Mouse (Mus musculus): ENCODE results near the gene Ano6.

The Ano6 gene

DNA sequence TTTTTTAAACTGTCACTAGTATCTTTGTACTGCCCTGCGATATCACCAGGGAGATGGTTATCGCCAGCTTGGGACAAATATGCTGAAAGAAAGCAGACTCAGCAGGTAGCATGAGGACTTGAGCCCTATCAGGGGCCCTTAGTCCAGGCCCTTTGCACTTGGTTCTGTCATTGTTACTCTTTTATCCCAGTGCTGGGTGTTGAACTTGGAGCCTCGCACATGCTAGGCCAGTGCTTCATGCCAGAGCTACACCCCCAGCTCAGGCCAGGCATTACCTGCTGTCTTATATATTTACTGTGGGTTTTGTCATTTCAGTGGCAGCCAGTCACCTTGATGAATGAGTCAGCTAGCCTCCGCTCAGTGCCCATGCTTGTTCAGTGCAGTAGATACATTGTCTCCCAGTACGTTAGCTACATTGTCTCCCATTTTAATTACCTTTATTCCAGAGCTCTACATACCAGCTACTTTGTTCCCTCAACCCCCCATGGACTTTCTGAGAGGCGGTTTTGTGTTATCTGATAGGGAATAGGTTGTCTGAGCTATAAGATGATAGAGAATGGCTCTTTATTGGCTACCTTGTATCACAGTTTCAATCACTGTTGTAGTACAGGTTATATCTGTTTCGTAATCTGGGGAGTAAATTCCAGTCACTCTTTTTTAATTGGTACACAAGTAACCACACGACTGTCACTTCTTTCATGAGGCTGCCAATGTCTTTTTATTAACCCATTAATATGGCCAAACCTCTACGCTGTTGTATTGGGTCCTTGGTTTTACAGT is 68.4 kb downstream of the Ano6 start:
- no peak for DNase-seq

DNA sequence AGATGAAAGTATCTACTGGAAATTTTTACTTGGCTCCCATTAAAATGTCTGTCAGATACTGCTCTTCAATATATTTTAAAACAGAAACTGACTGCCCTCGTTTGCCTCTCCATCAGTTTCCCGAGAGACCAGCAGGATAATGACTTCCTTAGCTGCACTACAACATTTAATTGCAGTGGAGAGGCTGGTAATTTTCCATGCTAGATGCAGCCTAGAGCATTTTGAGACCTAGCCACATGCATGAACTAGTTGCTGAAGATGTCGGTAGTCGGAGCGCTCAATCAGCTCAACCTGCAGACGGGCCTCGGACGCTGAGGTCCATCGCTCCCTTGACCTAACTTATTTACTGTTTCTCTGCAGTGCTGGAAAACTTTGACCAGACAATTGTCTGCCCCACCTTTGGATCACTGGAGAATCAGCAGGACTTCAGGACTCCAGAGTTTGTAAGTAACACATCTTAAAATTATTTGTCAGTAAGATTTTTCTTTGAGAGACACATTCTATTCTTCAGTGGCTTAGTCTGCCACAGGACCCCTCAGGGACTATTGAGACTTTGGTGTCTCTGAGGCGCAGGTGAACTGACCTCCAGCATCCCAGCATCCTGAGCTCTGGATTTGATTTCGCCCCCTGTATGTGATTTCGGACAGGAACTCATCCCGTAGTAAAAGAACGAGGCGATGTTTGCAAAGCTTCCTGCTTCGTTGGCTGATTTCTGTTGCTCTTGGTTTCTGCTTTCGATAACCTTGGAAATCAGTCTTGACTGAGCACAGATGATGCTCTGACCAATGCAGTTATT is 73.4 kb downstream of the Ano6 start:
- no peak for DNase-seq

DNA sequence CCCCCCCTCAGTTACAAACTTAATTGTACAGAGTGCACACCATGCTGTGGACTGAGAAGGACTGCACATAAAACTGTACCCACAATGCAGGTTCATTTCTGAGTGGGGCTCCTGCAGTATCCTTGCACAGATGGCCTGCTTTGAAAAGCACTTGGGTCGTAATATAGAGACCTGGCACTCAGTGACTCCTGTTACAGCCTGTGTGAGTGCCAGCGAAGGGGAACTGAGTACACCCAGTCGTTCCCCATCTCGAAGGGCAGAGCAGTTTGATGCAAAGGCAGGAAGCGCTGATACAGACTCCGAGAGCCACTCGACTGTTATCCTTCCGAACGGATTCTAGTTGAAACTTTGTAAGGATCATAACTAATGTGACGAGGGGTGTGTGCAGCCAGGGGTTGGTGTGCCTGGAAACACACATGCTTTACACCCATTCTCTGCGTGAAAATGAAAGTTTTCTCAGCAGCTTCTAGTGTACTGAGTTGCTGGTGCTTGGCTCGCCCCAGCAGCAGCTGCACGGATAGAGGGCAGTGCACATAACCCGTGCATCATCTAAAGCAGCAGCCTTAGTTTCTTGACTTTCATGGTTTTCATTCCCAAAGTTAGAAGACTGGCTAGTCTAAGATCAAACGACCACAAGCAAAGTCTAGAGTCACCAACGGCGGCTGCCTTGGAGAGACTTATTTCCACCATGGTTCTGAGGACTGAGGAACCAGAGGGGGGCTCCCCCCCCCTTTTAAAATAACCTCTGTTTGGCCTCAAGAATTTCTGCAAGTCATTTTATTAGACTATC is 74.9 kb downstream of the Ano6 start:
- DNase-seq = no peak

DNA sequence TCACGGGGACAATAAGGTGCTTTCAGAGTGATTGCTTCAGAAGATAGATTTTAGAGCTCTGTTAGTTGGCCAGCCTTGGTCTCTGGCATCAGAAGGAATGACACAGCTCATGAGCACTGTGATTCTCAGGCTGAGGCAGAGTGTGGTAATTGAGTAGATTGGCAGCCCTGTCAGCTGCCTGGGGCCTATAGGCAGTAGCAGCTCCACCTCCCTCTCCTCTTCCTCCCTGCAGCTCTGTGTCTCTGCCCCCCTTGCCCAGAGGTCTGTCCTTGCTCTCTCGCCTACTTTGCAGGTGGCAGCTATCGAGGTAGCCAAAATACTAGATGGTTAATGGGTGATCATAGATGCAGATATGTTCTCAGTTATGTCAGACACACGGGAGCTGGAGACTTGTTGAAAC is 77.5 kb downstream of the Ano6 start:
- DNase-seq = no peak

DNA sequence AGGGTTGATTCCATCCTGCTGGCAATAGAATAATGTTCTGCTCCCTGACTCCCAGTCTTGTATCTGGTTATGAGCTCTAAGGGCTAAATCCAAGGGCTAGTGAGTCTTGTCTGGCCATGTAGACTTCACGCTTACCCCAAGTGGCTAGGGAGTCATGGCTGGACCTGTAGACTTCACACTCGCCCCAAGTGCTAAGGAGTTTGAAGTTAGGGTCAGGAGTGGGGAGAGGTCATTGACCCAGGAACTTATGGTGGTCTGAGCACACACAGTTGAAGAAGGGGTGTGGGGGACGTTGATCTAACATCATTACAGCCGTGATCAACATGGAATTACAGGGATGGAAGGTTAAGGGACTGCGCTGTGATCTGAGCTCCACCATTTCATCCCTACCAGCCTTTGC is 79.0 kb downstream of the Ano6 start:
- DNase-seq = no peak

DNA sequence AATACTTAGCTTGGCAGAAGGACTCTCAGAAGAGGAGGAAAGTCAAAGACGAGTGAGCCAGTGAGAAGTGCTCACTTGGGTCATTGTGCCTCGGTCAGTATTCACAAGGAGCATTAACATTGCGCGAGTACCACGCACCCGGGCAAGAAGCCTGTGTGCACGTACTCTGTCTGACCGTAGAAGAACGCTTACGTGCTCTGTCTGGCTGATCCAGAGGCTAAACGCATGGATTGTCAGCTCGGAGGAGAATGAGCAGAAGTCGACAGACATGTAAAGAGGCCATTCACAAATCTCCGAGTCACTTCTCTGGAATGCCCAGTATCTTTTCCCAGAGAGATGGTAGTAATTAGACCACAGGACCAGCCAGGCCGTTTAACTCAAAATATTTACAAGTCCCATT is 81.0 kb downstream of the Ano6 start:
- DNase-seq = no peak

DNA sequence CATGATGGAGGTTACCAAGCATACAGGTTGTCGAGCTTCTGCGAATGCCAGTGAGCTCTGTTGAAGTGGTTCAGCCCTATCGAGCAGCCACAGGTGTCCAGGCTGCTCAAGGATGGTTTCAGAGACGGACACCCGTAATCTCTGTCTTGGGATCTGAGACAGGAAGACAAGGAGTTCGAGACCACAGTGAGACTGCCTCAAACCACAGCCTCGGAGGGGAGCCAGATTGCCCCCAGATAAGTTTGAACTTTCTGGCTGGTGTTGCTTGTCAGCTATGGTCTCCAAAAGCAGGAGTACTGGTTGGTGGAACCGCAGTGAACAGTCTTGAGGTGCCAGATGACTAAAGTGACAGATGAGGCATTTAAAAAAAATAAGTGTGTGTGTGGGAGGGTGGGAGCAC is 81.8 kb downstream of the Ano6 start:
- DNase-seq = no peak

DNA sequence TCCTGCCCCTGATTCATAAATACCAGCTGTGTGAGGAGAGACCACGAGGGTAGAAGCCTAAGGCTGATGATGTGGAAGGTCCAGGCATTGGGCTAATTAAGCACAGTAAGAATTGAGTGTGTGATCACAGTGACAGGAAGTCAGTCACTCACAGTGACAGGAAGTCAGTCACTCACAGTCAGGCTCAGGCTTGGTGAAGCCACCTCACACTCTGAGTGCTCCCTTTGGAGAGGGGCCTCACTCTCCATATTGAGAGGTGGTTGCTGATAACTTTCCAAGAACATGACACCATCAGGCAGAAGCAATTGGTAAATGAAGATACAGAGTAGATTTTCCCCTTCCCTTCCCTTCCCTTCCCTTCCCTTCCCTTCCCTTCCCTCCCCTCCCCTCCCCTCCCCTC is 82.6 kb downstream of the Ano6 start:
- DNase-seq = no peak

DNA sequence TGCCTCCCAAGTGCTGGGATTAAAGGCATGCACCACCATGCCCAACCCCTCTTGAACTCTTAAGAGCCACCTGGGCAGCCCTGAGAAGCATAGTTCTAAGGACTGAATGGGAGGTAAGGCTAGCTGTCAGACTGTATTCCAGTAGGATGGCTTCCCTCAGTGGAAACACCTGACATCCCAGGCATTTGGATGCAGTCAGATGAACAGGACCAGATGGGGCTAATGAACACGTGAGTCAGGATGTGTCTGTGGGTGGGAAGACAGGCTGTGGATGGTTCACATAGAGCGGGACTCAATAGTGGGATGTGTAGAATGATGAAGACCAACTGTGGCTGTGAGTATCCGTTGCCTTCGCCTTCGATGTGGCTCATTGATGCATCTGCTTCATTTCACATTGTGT is 83.6 kb downstream of the Ano6 start:
- DNase-seq = no peak

DNA sequence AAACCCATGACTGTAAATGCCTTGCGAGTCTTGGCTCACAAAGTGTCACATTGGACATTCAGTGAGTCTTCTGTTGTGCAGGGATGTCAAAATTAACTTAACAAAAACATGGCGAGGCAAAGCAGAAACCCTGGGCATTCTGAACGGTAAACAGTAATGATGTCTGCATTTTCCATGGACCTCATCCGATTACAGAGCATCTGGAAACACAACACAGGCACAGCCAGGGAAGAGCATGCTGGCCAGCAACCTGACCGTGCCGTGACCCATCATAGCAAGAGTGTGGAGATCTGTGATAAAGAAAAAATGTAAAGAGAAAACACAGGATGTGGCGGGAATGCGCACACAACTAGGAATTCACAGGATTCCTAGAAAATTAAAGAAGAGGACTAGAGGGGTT is 84.1 kb downstream of the Ano6 start:
- no peak for DNase-seq

DNA sequence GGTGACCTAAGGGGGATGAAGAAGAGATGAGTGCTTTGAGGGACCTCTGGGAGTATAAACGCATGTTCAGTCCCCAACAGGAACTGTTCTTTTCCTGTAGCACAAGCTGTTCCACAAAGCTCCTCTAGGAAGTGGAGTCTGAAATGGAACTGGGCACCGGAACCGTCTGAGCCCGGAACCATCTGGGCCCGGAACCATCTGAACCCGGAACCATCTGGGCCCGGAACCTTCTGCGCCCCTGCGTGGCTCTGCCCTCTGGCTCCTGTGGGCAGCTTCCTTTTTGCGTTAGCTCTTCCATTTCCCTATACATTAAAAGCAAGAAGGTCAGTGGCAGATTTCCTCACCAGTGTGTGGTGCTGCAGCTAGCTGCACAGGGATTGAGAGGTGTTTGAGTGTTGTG is 85.3 kb downstream of the Ano6 start:
- no peak for DNase-seq

DNA sequence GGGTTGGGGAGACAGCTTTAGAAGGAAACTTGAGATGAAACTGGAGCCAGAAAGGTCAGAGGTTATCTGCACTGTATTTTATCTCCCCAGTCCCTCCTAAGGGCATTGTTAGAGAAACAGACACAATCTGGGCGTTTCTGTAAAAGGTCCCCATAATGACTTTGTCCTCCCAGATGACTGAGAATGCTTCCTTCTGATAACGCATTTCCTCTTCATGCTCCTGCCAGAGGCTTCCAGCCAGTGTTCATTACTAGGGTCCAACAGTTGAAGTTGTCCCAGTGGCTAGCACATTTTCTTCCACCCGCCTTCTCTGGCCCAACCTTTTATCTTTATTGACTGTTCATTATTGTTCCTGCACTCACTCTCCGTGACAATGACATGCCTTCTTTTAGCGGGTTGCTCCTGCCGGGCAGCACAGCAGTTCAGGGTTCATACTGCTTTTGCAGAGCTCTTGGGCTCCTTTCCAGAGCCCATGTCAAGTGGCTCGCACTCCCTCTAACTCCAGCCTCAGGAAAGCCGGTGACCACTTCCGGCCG is 90.0 kb downstream of the Ano6 start:
- DNase-seq = no peak

DNA sequence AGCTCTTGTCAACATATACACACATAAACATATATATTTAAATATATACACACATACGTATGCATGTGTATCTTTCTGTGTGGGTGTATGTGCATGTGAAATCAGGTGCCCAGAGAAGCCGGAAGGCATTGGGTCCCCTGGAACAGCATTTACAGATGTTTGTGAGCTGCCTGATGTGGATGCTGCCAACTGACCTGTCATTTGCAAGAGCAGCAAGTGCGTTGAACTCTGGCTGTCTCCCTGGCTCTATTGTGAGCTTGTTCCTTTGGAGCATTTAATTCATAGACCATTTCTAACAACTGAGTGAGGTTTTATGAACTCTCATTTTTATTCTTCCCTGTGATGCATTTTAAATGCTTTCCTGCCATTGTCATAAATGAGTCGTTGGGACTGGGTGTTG is 91.8 kb downstream of the Ano6 start:
- no peak for DNase-seq

DNA sequence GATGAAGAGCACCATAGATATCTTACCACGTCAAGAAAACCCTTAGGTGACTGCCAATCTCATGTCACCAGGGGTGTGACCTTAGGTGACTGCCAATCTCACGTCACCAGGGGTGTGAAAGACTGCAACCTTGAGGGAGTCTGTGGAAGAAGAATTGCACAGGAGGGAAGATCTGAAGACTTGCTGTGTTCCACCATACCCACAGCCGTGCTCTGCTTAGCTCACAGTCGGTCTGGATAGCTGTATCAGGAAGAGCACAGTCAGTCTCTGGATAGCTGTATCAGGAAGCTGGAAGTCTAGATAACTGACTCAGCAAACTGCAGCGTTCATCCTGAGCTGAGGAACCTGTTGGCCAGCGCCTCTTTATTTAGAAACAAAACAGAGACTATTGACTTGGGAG is 92.9 kb downstream of the Ano6 start:
- DNase-seq = no peak

DNA sequence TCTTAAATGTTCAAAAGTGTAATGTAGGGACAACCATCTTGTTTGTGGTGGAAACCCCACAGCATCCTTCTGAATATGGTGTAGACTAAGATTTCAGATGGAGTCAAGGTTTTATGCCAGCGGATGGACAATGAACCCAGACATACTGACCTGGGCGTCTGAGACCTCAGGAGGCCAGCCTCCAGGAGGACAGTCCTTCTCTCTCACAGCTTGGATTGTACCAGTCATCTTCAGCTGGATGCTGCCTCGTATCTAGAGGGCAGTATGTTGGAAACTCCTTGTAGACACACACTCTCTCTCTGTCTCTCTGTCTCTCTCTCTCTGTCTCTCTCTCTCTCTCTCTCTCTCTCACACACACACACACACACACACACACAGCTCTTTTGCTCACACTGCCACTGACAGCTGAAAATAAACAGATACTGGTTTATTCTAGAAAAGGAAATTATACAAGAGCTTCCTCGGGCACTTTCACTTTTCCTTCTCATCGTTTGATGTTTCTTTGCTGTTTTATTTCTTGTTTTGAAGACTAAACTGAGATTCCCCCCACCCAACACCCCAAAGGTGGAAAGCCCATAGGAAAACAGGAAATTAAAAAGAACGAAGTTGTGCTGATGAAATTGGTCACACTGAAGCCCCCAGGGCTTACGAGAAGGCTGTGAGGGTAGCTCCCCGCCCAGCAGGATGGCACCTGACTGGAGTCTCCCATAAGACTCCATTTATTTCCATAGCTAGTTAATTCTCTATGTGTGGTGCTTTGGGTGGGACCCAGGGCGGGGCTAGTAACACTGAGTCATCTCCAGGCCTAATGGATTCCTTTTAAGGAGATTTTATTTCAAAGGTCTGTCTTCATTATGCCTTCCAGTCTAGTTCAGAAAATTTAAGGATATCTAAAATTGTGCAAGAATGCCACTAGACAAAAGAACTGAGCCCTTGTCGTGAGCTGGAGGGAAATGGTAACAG is 94.3 kb downstream of the Ano6 start:
- DNase-seq = no peak

DNA sequence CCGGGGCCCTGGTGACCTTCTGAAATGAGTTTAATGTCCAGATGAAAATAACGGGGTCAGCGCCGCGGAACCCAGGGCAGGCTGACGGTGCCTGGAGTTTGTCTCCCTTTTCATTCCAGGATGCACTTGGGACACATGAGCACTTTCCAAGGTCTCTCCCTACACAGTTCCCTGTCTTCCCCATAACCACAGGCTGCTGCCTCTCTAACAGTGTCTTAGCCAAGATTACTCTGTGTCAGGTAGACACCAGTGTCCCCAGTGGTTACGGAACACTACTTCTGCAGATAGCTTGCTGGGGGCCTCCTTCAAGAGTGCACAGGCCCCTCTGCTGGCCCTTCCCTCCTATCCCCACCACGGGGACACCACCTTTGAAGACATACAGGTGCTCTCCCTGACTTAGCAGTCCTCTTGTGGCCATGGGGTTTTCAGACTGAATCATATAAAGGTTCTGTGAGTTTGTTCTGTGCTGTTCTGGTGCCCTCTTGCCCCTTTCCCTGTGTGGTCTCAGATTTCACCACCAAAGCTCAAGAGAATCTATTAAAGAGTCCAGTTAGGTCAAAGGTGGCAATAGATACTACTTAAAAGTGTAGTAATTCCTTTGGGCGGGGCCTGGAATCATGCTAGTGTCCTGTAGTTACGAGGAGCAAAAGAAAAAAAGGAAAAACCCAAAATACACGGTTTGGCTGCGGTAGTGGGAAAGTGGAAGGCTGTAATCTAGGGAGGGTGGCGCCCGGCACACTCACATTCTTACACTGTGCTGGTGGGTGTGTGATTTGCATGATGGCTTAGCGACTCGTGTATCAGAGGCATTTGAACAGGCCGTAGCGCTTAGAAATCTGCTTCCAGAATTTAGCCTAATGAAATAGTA is 95.5 kb downstream of the Ano6 start:
- DNase-seq = no peak

DNA sequence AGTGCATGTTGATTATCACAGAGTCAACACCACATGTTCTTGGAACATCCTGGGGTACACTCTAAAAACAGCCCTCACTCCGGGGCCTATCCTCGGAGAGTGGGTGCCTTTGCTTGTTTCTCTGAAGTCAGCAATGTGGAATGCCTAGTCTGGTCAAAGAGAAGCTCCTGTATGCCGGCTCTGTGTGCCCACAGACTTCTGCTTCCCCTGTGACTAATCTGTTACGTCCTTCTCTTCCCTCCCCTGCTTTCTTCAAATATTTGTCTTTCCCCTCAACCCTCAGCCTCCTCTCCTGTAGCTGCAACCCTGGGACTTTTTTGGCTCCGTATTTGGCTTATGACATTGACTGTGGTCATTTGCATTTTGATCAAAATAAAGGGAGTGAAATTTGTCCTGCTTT is 96.7 kb downstream of the Ano6 start:
- DNase-seq = no peak

DNA sequence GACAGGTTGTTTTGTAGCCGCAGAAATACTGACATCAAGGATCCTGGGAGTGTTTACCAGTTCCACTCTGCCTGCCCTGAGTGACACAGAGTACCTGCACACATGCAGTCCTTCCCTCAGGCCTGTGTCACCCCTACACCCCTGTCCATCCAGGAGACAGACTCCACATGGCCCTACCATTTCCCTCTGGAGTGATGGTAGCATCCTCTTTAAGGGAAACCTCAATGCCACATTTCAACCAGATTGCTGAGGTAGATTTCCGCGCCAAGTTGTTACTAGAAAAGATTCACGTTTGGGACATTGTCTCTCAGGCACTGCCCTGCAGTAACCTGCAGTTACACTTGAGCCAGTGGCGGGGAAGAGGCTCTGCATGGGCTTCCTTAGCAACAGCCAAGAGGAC is 97.9 kb downstream of the Ano6 start:
- no peak for DNase-seq

DNA sequence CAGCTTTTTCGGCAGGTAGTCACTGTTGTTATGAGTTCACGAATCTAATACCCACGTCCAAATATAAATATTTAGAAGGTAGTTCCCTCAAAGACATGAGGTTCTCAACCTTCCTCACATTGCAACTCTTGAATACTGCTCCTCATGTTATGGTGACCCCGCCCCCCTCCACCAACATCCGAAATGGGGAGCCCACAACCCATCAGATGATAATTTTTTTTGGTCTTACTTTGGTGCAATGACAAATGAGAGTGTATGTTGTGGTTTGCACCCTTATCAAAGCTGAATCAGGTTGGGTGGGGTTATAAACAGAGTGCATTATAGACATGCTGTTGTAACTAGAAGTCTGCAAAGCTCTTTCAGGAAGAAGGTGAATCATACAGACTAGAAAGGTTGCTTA is 99.7 kb downstream of the Ano6 start:
- DNase-seq = no peak

DNA sequence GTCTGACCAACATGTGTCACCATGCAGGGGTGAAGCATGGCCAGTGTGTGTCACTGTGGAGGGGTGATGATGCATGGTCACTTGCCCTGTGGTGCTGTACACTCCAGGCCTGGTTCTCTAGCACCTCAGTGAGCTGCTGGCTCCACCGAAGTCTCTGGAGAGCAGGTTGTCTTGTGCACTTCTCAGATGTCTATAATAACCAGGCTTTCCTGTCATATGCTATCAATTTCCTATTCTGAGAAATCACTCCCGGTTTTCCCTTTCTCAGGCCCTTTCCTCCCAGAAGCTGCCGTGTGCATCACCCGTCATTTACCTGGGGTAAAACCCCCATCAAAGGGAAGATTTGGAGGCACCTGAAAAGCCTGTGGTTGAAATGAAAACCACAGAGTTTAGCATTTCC is 101.5 kb downstream of the Ano6 start:
- DNase-seq = no peak

DNA sequence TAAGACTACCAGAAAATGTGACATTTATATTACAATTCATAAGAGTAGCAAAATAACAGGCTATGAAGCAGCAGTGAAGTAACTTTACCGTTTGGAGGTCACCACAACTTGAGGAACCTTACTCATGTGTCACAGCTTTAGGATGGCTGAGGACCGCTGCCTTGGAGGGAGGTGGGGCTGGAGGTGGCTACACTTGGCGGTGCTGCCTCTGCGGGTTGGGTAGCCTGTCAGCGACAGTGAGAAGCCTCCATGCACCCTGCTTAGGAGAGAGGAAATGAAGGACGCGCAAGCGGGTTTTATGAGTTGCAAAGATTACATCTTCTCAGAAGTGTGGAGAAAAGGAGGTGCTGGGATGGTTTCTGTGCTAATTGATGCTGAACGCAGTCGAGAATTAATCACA is 102.3 kb downstream of the Ano6 start:
- no peak for DNase-seq

All from right cerebral cortex, postnatal 14 days (tissue).